Mouse (Mus musculus) left cerebral cortex, postnatal 36 days (tissue): Measurements from ENCODE around the gene Tnfrsf13c. TPM values are rescaled to one million over a fixed set of nuclear protein-coding genes. Genes with fewer than 3 reads are reported as not detected.
"Not testable (repeated sequence)": the region's sequence is repeated elsewhere in the genome, so short reads cannot be mapped to it uniquely, and the experiment has no call there.

Source experiments
- DNase-seq, 2 experiments: peaks; one replicate each; pipeline ENCODE4 v3.0.0; 2021 to 2022; ENCODE audit warnings: low spot score in 2 of 2, mixed read lengths in 1 of 2
- intact Hi-C: fragments of 180-260 bp; cut with DNase I; formaldehyde crosslinking; loops from one replicate; pipeline ENCODE4 v1.15.1; 2025
- total RNA-seq, 2 experiments: library from RNA; stranded (reverse); gene quantifications; 2 replicates each; pipeline ENCODE4 v1.2.3; 2021

Tnfrsf13c gene
- 1 to 10 TPM in 1 of 2 experiments, under 1 TPM in 1; 0.22 to 1.1 TPM for total RNA-seq

- intact Hi-C loops = no loop called here
- DNase-seq = no peak
These were observed at the start of gene Tnfrsf13c for GRCm38 (mm10) chr15:82223657-82224601. Tnfrsf13c (minus strand) TSS chr15:82224369.

GRCm38 (mm10) chr15:82272295-82272694, 48.1 kb upstream of the Tnfrsf13c start:
- no peak for DNase-seq
- intact Hi-C loops = no loop called here

GRCm38 (mm10) chr15:82271201-82271600, 47.0 kb upstream of the Tnfrsf13c start:
- intact Hi-C loops = no loop called here
- peak; percentile 53 to 58 for DNase-seq

- intact Hi-C loops = loop anchor here (5.0 kb wide), 1 partner anchor 149 kb away; no protein-coding TSS in a partner anchor
- DNase-seq = no peak
These were observed 44.6 kb upstream of the Tnfrsf13c start for GRCm38 (mm10) chr15:82268783-82269182.

- intact Hi-C loops = loop anchor here (5.0 kb wide), 1 partner anchor 149 kb away; no protein-coding TSS in a partner anchor
- DNase-seq = no peak
These were observed 44.0 kb upstream of the Tnfrsf13c start for GRCm38 (mm10) chr15:82268185-82268584.

- intact Hi-C loops = loop anchor here (5.0 kb wide), 1 partner anchor 151 kb away; no protein-coding TSS in a partner anchor
- peak; percentile 63 to 73 for DNase-seq
These were observed 42.2 kb upstream of the Tnfrsf13c start for GRCm38 (mm10) chr15:82266356-82266755.

- DNase-seq = peak; percentile 70 to 73
- intact Hi-C loops = no loop called here
These were observed 35.3 kb upstream of the Tnfrsf13c start for GRCm38 (mm10) chr15:82259510-82259909.

- intact Hi-C loops = no loop called here
- peak; percentile 84 to 86 for DNase-seq
These were observed 31.8 kb upstream of the Tnfrsf13c start for GRCm38 (mm10) chr15:82255944-82256383.

GRCm38 (mm10) chr15:82255248-82255647, 31.1 kb upstream of the Tnfrsf13c start:
- no peak for DNase-seq
- intact Hi-C loops = no loop called here

- intact Hi-C loops = no loop called here
- DNase-seq = no peak
These were observed 27.9 kb upstream of the Tnfrsf13c start, which contains the start of gene 1500009C09Rik for GRCm38 (mm10) chr15:82252097-82252496. 1500009C09Rik (plus strand) TSS chr15:82252397.

- DNase-seq = no peak
- intact Hi-C loops = no loop called here
These were observed 27.4 kb upstream of the Tnfrsf13c start for GRCm38 (mm10) chr15:82251579-82251978.

GRCm38 (mm10) chr15:82247131-82247776, 23.1 kb upstream of the Tnfrsf13c start:
- intact Hi-C loops = no loop called here
- DNase-seq = no peak

- intact Hi-C loops, DNase-seq: not testable (repeated sequence)
These were observed 20.6 kb upstream of the Tnfrsf13c start for GRCm38 (mm10) chr15:82244805-82245161.

GRCm38 (mm10) chr15:82244115-82244804, 20.1 kb upstream of the Tnfrsf13c start, which contains the start of gene Cenpm:
Cenpm (minus strand) TSS chr15:82244748.
- DNase-seq = peak; percentile 94
- intact Hi-C loops = no loop called here

GRCm38 (mm10) chr15:82243742-82244114, 19.6 kb upstream of the Tnfrsf13c start:
- intact Hi-C loops = no loop called here
- DNase-seq = no peak

- DNase-seq = no peak
- intact Hi-C loops = no loop called here
These were observed 19.1 kb upstream of the Tnfrsf13c start for GRCm38 (mm10) chr15:82243311-82243710.

GRCm38 (mm10) chr15:82236565-82236964, 12.4 kb upstream of the Tnfrsf13c start:
- DNase-seq = peak; percentile 80 to 83

GRCm38 (mm10) chr15:82235661-82236060, 11.5 kb upstream of the Tnfrsf13c start:
- DNase-seq = no peak
- intact Hi-C loops = loop anchor here (1.0 to 5.0 kb wide), 3 partner anchors 96 to 171 kb away; no protein-coding TSS in a partner anchor

More at GRCm38 (mm10) chr15:82236565-82236964, 12.4 kb upstream of the Tnfrsf13c start:
- intact Hi-C loops = loop anchor here (1.0 to 5.0 kb wide), 3 partner anchors 97 to 172 kb away; no protein-coding TSS in a partner anchor

GRCm38 (mm10) chr15:82232651-82233050, 8.5 kb upstream of the Tnfrsf13c start:
- intact Hi-C loops = no loop called here
- DNase-seq = no peak
